Mouse (Mus musculus): Measurements from ENCODE around the gene Arid1b.

Arid1b gene

GRCm38 (mm10) chr17:4996121-4996813, 2.1 kb downstream of the Arid1b start:
- peak; percentile 75 to 78 for DNase-seq

DNA sequence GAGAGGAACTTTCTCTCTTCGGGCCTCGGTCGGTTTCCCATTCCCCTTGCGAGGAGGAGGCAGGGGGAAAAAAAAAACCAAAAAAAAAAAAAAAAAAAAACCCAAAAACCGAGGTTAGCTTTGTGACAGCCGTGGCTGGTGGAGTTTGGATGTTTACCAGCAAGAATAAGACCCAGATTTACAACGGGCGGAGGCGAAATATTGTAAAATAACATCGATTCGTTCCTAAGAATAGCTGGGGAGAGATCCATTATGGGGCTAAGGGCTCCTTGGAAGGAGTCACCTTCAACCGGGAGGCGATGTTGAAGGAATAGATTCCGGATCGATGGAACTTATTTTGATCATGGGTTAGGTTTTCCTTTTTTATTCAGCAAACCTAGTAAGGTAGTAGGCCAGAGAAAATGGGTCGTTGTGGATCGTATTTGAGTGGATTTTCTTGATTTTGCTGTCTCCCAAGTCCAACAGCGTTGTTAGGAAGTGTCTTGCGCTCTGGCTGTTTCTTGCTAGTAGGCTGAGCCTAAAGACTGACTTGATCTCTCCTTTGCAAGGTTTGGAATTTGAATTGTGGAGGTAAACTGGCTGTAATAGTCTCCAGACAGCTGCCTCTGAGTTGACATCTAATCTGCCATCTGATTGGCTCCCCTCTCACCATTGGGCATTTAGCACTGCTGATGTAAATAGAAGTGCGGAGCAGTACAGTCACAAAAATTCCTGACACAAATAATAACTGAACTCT, 2.9 kb downstream of the Arid1b start:
- peak; percentile 53 to 59 for DNase-seq

- DNase-seq = no peak
Observed at GRCm38 (mm10) chr17:4997968-4998367, 3.8 kb downstream of the Arid1b start.

DNA sequence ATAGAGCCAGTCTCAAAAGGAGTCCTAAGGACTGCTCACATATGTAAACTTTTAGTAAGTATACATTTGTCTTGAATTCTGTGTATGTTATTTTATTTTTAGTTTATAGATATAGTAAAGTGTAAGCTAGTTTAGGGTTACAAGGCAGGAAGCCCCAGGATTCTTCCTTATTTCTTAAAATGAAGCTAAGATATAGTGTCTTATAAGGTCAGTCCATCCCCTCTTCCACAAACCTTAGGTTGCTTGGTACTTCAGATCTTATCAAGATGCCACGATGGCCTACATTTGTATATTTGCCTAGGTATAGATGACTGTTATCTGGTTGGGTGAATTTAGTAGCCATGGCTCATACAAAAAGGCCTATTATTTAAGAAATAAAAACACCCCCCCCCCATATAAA, 5.1 kb downstream of the Arid1b start:
- no peak for DNase-seq

DNA sequence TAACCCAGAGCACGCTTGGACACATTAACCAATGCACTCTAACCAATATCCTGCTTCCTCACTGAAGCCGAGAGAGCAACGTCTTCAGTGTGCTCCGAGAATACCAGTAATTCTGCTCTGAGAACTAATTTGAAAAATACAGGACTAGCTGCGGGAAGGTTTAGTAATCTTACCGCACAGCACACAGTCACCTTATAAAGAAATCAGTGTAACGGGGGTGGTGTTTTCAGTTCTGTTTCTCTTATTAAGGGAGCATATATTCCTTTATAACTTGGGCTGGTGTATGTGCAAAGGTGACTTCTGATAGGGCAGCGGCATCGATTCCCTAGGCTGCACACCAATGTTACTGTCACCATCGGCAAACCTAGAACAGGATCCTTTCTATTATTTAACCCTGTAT, 5.9 kb downstream of the Arid1b start:
- DNase-seq = no peak

DNA sequence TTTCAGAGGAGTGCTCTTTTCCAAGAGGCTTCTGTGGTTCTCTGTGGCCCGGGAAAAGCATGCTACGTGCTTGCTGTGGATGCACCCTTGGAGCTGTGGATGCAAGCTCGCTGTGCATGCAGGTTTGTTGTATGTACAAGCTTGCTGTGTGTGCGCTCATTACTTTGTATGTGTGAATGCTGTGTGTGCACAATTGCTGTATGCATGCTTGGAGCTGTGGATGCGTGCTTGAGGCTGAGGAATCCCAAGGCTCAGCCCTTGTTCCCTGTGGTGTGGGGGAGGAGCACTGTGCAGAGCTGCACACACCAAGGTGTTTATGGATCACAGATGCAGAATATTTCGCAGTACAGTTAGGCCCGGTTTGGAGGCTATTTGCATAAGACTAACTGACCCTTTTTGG, 6.7 kb downstream of the Arid1b start:
- peak in 1 of 2 experiments; percentile 61 for DNase-seq

GRCm38 (mm10) chr17:5001531-5002131, 7.5 kb downstream of the Arid1b start:
- DNase-seq = no peak

- peak; percentile 65 to 77 for DNase-seq
Observed at GRCm38 (mm10) chr17:5002937-5003508, 8.9 kb downstream of the Arid1b start.

DNA sequence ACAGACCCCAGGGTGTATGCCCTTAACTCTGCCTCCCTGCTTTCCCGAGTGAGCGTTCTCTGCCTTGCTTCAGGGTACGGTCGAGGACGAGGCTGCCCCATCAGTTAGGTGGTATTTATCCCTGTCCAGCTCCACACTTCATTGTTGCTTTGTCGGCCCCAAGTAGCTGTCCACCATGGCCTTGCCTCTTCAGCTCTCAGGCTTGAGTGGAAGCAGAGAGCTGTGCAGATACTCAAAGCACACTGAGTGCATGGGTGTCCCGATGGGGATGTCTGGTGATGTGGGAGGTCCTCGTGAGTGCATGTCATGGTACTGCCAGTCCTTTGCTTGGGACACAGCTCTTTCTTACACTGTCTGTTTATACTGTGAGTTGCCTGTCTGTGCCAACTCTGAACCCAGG, 10.1 kb downstream of the Arid1b start:
- no peak for DNase-seq

DNA sequence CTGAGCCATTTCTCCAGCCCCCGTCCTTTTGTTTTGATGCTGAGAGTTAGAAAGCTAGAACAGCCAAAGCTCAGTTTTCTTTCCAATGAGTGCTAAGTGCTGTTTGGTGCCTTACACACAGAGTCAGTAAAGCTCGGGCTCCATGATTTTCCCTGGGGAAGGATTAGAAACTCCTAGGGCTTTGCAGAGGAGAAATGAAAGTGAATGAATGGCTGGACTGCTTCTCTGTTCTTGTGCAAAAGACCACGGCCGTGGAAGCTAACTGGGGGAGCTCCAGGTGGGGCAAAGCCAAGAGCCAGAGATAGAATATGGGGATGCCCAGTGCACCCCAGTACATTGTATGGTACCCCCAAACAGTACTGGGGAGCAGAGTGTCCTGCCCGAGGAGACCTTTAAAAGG, 10.6 kb downstream of the Arid1b start:
- no peak for DNase-seq

DNA sequence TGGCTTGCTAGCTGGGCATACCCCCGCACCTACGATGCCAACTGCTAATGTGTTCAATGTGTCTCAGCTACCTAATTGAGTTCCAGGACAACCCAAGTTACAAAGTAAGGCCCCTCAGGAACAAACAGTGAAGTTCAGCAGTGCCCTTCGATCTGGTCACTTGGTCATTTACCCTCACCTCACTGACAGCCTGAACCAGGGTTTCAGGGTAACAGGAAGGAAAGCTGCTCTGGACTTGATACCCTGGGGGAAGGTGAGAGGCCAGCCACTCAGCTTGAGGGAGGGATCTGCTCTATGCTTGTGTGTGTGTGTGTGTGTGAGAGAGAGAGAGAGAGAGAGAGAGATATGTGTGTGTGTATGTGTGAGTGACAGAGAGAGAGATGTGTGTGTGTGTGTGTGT, 11.2 kb downstream of the Arid1b start:
- DNase-seq = no peak

DNA sequence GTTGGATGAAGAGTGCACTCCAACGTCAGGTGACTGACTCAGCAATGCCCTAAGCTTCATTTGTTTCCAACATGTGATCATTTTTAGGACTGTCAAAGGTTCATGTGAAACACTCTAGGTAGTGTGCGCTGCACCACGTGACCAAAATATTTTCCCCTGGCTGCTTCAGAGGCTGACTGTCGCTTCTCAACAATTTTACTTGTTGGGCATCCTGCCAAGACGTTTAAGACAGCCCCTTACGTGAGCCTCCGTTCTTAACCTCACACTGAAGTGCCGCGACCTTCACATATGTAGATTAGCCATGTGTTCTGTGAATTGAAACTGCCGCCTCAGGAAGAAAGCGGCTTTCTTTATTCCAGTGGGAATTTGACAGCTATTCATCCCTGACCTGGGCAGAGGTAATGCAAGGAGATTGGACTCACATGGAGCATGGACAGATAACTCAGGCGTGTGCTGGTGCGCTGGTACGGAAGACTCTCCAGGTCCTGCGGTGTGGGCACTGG, 13.1 kb downstream of the Arid1b start:
- DNase-seq = no peak

- DNase-seq = no peak
Observed at GRCm38 (mm10) chr17:5008236-5008635, 14.1 kb downstream of the Arid1b start.

DNA sequence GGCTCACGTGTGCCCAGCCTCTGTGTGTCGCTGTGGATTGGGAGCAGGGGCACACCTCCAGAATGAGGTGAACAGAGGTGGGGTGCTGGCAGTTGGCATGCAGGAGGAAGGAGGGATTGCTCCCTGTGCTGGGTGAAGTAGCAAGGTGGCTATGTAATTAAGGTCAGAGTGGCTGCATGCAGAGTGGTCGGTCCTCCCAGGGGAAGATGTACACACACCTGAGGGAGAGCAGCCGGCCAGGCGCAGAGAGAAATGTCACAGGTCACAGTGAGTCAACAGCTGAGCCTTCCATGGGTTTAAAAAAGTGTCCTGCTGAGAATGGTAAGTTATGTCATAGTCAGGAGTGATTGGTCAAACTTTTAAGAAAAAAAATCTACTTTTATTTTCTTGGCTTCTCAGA, 14.6 kb downstream of the Arid1b start:
- DNase-seq = no peak

- DNase-seq = no peak
Observed at GRCm38 (mm10) chr17:5009526-5010260, 15.6 kb downstream of the Arid1b start.

GRCm38 (mm10) chr17:5010781-5011180, 16.6 kb downstream of the Arid1b start:
- no peak for DNase-seq

DNA sequence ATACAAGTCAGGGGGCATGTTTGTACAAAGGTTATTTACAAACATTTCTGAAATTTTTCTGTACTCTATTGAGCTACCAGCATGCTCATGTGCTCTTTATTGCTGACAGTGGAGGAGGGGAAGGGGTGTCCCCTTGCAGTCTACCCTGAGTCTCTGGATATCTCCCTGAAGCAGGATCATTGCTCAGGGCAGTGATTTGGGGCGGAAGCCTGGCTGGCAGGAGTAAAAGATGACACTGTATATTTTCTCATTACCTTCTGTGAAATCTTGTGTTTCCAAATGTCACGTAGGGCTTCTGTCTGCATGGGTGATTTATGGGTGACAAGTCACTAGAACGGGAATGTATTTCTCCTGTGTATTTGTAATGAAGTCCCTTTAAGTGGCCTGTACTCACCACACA, 18.0 kb downstream of the Arid1b start:
- DNase-seq = no peak

- DNase-seq = no peak
Observed at GRCm38 (mm10) chr17:5012517-5012916, 18.4 kb downstream of the Arid1b start.

DNA sequence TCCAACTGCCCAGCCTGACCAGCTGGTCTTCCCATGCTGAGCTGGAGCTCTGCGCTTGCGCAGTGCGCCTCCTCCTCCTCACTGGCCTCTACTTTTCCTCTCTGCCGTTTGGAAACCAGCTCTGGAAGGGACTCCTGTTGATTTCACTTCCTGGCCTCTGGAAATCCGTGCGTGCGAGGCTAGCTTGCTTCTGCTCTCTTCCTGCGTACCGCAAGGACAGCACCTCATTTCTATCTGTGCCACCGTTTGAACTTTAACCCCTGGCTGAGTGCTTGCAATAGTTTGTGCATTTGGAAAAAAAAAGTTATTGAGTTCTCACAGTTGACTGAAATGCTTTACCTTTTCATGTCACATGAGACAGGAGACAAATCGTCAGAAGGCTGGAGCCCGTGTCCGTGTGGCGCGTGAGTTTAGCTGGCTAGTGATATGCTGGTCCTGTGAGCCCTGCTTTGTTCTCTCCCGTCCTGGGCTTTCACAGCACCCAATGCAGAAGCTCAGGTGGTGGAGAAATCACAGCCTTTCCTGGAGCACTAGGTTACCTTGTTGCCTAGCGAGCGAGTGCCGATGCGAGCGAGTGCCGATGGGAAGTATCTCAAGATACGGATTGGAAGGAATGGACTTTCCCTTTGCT, 20.3 kb downstream of the Arid1b start:
- no peak for DNase-seq

DNA sequence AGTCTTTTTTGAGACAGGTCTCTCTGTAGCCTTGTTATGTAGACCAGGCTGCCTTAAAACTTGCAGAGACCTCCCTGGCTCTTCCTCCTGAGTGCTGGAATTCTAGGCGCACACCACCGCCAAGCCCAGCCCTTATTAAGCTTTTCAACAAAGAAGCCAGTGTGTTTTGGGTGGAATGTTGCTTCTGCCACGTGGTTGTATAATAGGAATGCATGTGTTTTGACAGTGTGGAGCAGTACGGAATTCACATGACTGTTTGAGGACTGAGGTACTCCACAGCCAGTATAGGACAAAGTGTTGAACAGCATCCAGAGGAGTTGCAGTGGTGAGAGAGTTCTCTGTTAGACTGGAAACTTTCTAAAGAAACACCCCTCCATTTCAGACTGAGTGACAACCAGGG, 22.3 kb downstream of the Arid1b start:
- DNase-seq = no peak

GRCm38 (mm10) chr17:5017065-5017464, 22.9 kb downstream of the Arid1b start:
- no peak for DNase-seq

DNA sequence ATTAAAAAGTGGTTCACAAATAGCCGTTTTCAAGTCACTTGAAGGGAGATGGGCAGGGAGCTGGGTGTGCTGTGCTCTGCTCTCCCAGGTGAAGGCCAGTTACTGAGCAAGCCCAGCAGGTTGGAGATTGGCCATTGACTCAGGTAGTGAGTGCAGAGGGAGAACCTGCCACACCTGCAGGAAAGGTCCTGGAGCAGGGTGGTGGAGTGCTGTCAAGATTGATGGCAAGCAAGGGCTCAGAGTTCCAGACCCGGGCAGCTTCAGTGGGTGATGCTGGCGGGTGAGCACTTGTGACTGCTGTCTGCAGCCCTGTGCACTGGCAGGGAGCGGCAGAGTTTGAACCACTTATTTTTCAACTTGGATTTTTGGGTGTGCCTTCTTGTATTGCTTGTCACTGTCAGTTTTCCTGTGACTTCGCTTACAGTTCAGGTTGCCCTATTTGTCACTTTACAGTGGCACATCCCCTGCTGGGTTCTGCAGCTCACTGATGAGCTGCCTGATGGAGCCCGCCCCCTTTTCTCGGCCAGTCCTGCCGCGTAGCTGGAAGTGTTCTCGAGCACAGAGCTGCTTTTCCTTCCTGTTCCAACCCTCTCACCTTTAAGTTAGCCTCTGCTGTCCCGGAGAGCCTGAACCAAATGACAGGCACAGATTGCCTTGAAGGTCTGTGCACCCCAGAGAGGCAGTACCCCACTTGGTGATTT, 27.3 kb downstream of the Arid1b start:
- peak in 1 of 2 experiments; percentile 51 for DNase-seq

All from cerebellum, postnatal 25 days (tissue).